Mouse (Mus musculus) heart, embryonic 15.5 days (tissue): ENCODE results near the gene Zfp651. TPM values are rescaled to one million over a fixed set of nuclear protein-coding genes. Genes with fewer than 3 reads are reported as not detected.

ENCODE experiments used
- ATAC-seq: fragments of 200-750 bp; cut with Nextera tagmentation; replicated peaks from 2 replicates; pipeline ENCODE4 v1.8.0; 2017; ENCODE audit warnings: low read depth, moderate TSS enrichment; ENCODE audit not compliant: insufficient number of reproducible peaks, insufficient read depth, low FRiP score
- H3K27ac ChIP-seq: fragments of 300-500 bp; sonication (generic); 2 replicates; pipeline ENCODE4 v1.5.1; 2015; ENCODE audit warnings: mild to moderate bottlenecking, inconsistent platforms
- H3K27me3 ChIP-seq: fragments of 300-500 bp; sonication (generic); 2 replicates; pipeline ENCODE4 v1.6.1; 2015; ENCODE audit warnings: inconsistent platforms
- H3K36me3 ChIP-seq: fragments of 300-500 bp; sonication (generic); 2 replicates; pipeline ENCODE4 v1.6.1; 2015; ENCODE audit warnings: mild to moderate bottlenecking, inconsistent platforms
- H3K4me1 ChIP-seq: fragments of 300-500 bp; sonication (generic); replicated peaks from 2 replicates; pipeline ENCODE4 v1.6.1; 2015; ENCODE audit warnings: inconsistent platforms
- H3K4me2 ChIP-seq: fragments of 300-500 bp; sonication (generic); 2 replicates; pipeline ENCODE4 v1.6.1; 2015; ENCODE audit warnings: inconsistent platforms, mild to moderate bottlenecking, moderate library complexity
- H3K4me3 ChIP-seq: fragments of 300-500 bp; sonication (generic); 2 replicates; pipeline ENCODE4 v1.5.1; 2015; ENCODE audit warnings: mild to moderate bottlenecking, inconsistent platforms
- H3K9ac ChIP-seq: fragments of 300-500 bp; sonication (generic); 2 replicates; pipeline ENCODE4 v1.6.1; 2015; ENCODE audit warnings: mild to moderate bottlenecking, inconsistent platforms
- H3K9me3 ChIP-seq: fragments of 300-500 bp; sonication (generic); replicated peaks from 2 replicates; pipeline ENCODE4 v1.6.1; 2016; ENCODE audit warnings: inconsistent platforms
- WGBS: fragments of 180-500 bp; shearing (Covaris S2); methylation state at CpG from one replicate; pipeline ENCODE4 v1.1.7; 2015; ENCODE audit warnings: mixed read lengths; 5-methylcytosine and 5-hydroxymethylcytosine counted together
- polyA plus RNA-seq: library from polyadenylated mRNA; unstranded; fragments of >200 nt; fragmentation: Nextera tagmentation; extraction: Ambion mirVana; gene quantifications from 2 replicates; pipeline ENCODE4 v1.2.1, GENCODE M21; 2015

Zfp651 gene
- polyA plus RNA-seq, 1 experiment from 2014 or later: 18.2 TPM

DNA sequence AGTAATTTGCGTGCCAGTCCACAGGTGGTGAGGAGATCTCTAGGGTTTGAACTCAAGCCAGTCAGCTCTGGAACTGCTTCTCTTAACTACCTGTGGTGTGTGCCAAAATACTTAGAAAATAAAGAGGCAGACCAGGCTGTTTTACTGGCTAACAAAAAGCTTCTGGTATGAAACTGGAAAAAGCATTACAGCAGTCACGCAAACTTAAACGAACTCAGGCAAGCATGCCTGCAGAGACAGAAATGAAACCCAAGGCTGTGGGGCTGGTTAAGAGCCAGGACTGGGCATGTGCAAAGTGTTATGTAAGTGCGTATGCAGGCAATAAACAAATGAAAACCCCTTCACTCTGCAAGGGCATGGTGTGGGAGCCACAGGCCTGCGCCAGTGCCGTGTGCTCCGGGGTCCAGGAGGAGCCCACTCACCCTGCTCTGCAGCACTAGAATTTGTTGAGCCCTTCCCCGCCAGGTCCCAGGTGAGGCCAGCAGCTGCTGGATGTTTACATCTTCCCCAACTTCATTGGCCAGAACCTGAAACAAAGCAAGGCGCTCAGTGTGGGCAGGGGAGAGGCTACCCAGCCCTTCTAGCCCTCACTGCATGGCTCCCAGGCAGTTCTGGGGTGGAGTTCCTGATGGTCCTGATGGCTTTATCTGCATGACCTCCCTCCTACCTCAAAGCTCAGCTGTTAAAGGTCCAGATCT lies 60.1 kb downstream of the Zfp651 start:
- H3K4me1 ChIP-seq: peaks cover 19% of the 10 kb centered on the region
- no peak overlapping the region for H3K9ac ChIP-seq
- H3K4me3 ChIP-seq: no peak overlapping the region
- H3K36me3 ChIP-seq: no peaks in the 10 kb centered on the region
- ATAC-seq: no peak
- H3K27me3 ChIP-seq: 0 out of 2 replicates have a peak, but pooled peaks cover 2% of the 10 kb centered on the region
- WGBS: 74% methylated on average over 9 of the region's 9 CpGs
- H3K4me2 ChIP-seq: no peak overlapping the region
- H3K9me3 ChIP-seq: no peaks in the 10 kb centered on the region
- H3K27ac ChIP-seq: no peak overlapping the region

DNA sequence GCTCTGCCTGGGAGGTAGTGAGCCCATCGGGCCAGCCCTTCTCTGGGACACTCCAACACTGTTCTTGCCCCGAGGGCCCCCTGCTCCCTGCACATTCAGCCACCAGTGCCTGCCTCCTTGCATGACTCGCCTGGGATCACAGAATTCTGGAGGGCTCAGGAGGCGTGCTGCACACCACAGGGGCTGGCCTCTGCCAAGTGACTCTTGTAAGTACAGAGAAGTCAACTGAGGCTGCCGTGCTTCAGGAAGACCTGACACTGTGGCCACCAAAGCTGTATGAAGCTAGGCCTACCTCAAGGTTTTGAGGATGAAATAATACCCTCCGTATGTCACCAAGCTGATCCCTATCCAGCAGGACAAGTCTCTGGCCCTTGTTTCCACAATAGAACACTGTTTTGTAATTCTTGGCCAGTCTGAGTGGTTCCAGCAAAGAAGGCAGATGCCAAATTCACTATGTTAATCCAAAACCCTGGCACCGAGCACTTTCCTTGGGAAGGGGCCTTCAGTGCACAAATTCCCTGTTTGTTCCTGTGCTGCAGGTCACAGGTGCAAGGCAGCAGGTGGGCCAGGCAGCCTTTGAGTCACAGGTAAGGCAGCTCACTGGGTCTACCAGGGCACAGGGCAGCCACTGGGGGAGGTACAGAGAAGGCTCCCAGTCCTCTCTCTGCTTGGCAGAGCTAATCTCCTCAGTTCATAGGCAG lies 60.8 kb downstream of the Zfp651 start:
- H3K27ac ChIP-seq: no peak overlapping the region
- no peaks in the 10 kb centered on the region for H3K9me3 ChIP-seq
- ATAC-seq: no peak
- 45% methylated on average over 7 of the region's 7 CpGs for WGBS
- H3K27me3 ChIP-seq: no peaks in the 10 kb centered on the region
- no peaks in the 10 kb centered on the region for H3K36me3 ChIP-seq
- no peak overlapping the region for H3K4me3 ChIP-seq
- no peak overlapping the region for H3K4me2 ChIP-seq
- H3K9ac ChIP-seq: no peak overlapping the region
- peaks cover 19% of the 10 kb centered on the region for H3K4me1 ChIP-seq

DNA sequence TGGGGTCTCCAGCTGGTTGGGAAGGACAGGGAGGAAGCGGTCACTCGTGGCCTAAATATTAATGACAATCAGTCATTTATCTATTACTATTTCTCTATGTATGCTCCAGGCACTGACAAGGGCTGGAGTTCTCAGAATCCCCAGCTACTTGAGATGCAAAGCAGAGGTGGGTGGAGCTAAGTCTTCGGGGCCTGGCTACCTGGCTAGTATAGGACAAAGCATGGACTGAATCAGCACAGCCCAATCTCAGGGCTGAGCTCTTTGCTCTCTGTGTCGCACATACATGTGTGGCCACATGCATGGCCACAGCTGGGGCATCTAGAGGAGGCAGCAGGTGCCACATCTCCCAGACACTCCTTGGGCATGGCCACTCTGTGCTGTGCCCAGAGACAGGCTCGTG lies 61.6 kb downstream of the Zfp651 start:
- Histone ChIP-seq H3K9me3 (no peaks in the 10 kb centered on the region), H3K4me3 (no peak overlapping the region), H3K4me2 (no peak overlapping the region), H3K9ac (no peak overlapping the region), H3K27me3 (no peaks in the 10 kb centered on the region), H3K4me1 (peaks cover 19% of the 10 kb centered on the region), H3K36me3 (no peaks in the 10 kb centered on the region), H3K27ac (no peak overlapping the region)
- ATAC-seq: no peak
- WGBS: 76% methylated on average over 5 of the region's 5 CpGs

Other genes starting within 250 kb of the Zfp651 start
- 0.13 and 0.19 TPM in 2 replicates for gene Lyzl4, start 117.2 kb upstream of the Zfp651 start, polyA plus RNA-seq
- gene Vipr1, start 116.6 kb upstream of the Zfp651 start, polyA plus RNA-seq: 0.33 and 0.43 TPM in 2 replicates
- gene Sec22c, start 53.8 kb upstream of the Zfp651 start, polyA plus RNA-seq: 5.7 and 6.0 TPM in 2 replicates
- gene Ss18l2, start 49.0 kb upstream of the Zfp651 start, polyA plus RNA-seq: 153 and 193 TPM in 2 replicates
- gene Nktr, start 40.2 kb upstream of the Zfp651 start, polyA plus RNA-seq: 43.6 and 46.0 TPM in 2 replicates
- gene Klhl40, start 18.3 kb downstream of the Zfp651 start, polyA plus RNA-seq: 4.5 and 5.5 TPM in 2 replicates
- 17.5 and 18.3 TPM in 2 replicates for gene Hhatl, start 33.2 kb downstream of the Zfp651 start, polyA plus RNA-seq
- 0.23 TPM in 1 of 2 replicates, not detected in the other for gene Ccdc13, start 80.1 kb downstream of the Zfp651 start, polyA plus RNA-seq
- 206 and 251 TPM in 2 replicates for gene Higd1a, start 99.0 kb downstream of the Zfp651 start, polyA plus RNA-seq
- 1.2 and 2.0 TPM in 2 replicates for gene Ackr2, start 139.0 kb downstream of the Zfp651 start, polyA plus RNA-seq
- not detected in 2 replicates for gene Cyp8b1, start 157.0 kb downstream of the Zfp651 start, polyA plus RNA-seq
- 1.2 and 2.2 TPM in 2 replicates for gene Fam198a, start 191.7 kb downstream of the Zfp651 start, polyA plus RNA-seq
- 10.9 and 13.0 TPM in 2 replicates for gene Pomgnt2, start 237.8 kb downstream of the Zfp651 start, polyA plus RNA-seq